Mouse (Mus musculus) left cerebral cortex, postnatal 25 days (tissue): Measurements from ENCODE around the gene Cfap43. TPM values are rescaled to one million over a fixed set of nuclear protein-coding genes. Genes with fewer than 3 reads are reported as not detected.

Source experiments
- DNase-seq, 2 experiments: peaks; one replicate each; pipeline ENCODE4 v3.0.0; 2022; ENCODE audit warnings: low spot score in 2 of 2, mixed read lengths in 1 of 2
- intact Hi-C: fragments of 180-260 bp; cut with DNase I; formaldehyde crosslinking; loops from one replicate; pipeline ENCODE4 v1.15.1; 2025
- total RNA-seq, 2 experiments: library from RNA; stranded (reverse); gene quantifications; 2 replicates each; pipeline ENCODE4 v1.2.3; 2021

Cfap43 gene
- total RNA-seq, 2 experiments from 2014 or later, result 0.16 to 0.64 TPM

GRCm38 (mm10) chr19:47918455-47919101 lies 509 bp downstream of the Cfap43 start:
- intact Hi-C loops, result no loop called here
- DNase-seq, result no peak

GRCm38 (mm10) chr19:47918016-47918415 lies 1.1 kb downstream of the Cfap43 start:
- intact Hi-C loops, result no loop called here
- DNase-seq, result no peak

DNA sequence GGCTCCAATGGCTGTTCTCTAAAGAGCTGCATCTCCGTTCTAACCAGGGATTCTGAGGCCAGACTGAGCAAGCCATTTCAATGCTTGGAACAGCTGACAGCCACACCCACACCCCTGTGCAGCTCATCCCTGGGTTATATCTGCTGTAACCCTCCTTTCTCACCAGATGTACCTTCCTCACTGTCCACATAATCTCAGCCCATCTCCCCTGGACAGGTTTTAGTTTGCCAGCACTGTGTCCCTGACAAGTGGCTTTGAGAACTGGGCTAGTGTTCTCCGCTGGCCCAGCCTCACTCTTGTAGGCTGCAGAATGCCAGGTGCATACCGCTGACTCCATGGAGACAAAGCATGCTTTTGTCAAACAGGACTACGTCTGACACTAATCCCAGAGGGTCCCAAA lies 1.7 kb downstream of the Cfap43 start:
- DNase-seq, result no peak
- intact Hi-C loops, result no loop called here

GRCm38 (mm10) chr19:47915251-47915650 lies 3.8 kb downstream of the Cfap43 start:
- intact Hi-C loops, result no loop called here
- DNase-seq, result no peak

- intact Hi-C loops, result no loop called here
- DNase-seq, result no peak
Measured at GRCm38 (mm10) chr19:47914191-47914590, 4.9 kb downstream of the Cfap43 start.

DNA sequence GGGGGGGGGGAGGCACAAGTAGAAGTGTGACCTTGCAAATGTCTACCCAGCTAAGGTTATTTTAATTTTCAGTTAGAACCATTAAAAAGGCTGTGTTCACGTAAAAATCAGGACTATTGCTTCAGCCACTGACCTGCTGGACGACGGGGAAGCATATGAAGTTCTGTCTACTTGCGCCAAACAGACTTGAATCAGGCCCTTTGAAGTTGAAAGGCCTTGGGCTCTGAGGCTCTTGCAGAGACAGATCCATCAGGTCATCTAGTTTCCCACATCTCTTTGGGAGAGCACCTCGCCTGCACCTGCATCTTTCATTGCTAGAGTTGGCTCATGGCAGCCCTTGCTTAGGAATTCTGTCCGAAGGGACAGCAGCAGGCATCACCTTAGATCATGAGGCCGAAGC lies 5.7 kb downstream of the Cfap43 start:
- DNase-seq, result no peak

DNA sequence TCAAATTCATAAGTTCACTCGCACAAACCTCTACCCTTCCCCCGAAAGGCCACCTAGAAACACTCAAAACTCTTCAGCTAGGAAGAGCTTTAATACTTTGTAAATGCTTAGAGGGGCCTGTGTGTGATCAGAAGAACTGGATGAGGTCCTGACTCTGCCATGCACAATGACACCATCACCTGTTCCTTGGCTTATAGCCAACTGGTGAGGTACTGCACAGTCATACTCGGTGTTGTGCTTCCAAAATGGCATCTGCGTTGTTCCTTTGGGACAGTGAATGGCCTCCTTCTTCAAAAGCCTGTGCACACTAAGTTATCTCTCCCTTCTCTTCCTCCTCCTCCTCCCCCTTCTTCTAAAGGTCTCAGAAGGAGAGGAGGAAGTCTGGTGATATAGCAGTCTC lies 8.3 kb downstream of the Cfap43 start:
- DNase-seq, result no peak
- intact Hi-C loops, result no loop called here

More for the DNA sequence above, 5.7 kb downstream of the Cfap43 start:
- intact Hi-C loops, result no loop called here

GRCm38 (mm10) chr19:47910117-47910618 lies 8.9 kb downstream of the Cfap43 start:
- intact Hi-C loops, result no loop called here
- no peak for DNase-seq

DNA sequence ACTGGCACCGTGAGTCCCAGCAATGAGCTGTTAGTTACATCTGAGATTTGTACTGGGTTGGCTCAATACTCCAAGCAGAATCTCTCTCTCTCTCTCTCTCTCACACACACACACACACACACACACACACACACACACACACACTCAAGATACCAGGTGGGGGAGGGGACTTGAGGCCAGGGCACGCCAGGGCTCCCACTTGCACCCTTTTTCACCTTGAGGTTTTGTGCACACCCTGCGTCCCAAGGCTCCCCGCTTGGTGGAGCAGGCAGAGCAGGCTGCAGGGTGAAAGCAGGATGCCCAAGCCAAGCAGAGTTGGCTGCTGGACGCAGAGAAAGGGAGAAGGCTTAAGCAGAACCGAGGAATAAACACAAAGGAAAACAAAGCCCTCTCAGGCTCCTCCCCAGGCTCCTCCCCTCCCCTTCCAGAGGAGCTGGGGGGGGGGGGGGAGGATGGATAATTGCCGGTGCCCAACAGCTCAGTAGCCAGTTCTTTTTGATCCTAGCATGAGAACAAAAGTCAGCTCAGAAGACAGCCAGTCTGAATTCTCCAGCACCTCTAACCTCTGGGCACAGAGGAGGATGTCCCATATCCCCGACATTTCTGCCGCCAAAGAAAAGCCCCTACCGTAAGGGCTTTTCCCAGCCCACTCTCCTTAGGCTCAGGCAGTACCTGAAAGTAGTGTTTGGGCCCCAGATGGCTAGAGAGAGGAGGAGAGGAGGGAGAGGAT lies 9.5 kb downstream of the Cfap43 start:
- intact Hi-C loops, result no loop called here
- no peak for DNase-seq

GRCm38 (mm10) chr19:47908961-47909371 lies 10.1 kb downstream of the Cfap43 start:
- no peak for DNase-seq
- intact Hi-C loops, result no loop called here

GRCm38 (mm10) chr19:47907596-47907995 lies 11.5 kb downstream of the Cfap43 start:
- intact Hi-C loops, result no loop called here
- no peak for DNase-seq

- intact Hi-C loops, result no loop called here
Measured at GRCm38 (mm10) chr19:47905603-47906002, 13.5 kb downstream of the Cfap43 start.

DNA sequence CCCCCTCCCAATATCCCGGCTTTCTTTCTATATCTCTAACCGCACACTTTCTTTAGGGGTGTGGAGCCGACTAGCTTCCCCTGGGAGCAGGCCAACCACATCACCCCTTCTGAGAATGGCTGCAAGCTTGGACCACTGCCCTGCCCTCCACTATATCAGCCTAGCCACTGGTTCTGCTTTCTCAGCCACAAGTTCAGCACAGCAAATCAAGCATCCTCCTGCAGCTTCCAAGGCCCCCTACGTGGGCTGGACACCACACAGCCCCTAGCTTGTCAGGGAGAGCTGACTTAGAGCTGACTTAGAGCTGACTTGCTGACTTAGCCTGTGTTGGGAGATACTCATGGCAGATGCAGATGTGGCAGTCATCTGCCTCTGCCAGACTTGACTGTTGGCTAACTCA lies 14.0 kb downstream of the Cfap43 start:
- DNase-seq, result no peak
- intact Hi-C loops, result no loop called here

More at GRCm38 (mm10) chr19:47905603-47906002, 13.5 kb downstream of the Cfap43 start:
- DNase-seq, result no peak

DNA sequence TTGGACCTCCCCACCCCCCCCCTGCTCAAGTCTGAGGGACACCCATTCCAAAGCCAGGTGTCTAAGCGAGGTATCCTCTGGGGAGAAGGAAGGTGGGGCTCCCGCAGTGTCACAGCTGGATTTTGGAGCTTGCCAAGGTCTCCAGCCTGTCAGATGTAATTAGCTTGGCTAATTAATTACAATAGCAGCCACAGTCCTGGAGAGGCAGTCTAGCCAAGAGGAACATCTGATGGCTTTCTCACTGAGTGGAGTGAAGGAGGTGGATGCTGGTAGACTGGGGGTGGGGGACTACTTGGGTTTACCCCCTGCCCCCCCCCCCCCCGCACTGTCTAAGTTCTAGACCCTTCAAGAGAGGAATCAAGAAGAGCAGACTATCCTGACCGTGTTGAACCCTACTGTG lies 15.4 kb downstream of the Cfap43 start:
- intact Hi-C loops, result no loop called here
- DNase-seq, result no peak

DNA sequence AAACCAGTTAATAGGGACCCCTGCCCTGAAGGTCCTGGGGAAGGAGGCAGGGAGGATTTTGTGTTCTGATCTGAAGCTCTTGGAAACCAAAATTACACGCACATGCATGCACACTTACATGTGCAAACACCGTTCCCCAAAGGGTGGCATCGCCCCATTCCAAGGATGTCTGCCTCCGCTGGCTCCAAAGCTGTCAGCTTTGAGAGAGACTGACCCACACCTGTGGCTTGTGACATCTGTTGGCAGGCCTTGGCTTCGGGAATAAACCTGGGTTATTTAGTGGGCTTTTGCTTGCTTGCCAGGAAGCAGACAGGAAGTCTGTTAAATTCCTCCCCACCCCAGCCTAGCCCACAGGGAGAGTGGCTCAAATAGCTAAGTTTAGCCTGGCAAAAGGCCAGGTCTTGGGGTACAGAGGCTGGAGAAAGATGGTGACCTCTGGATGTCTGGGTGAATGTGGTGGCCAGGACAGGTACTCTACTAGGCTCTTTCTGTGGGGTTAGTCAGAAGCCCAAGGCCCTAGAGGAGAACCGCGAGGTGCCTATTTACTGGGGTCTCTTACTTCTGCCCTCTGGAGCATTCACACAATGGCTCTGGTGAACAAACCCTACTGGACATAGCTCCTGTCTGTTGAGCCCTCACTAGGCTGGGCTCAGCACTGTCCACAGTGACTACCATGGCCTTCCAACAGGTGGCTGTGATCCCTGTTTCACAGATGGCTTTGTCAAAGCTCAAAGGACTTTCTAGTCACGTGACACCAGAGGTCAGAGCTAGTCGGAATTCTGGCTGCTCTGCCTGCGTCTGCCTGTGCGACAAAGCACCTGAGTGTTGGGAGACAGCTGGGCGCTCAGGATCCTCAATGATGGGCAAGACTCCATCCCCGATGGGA lies 16.5 kb downstream of the Cfap43 start:
- no peak for DNase-seq
- intact Hi-C loops, result no loop called here

DNA sequence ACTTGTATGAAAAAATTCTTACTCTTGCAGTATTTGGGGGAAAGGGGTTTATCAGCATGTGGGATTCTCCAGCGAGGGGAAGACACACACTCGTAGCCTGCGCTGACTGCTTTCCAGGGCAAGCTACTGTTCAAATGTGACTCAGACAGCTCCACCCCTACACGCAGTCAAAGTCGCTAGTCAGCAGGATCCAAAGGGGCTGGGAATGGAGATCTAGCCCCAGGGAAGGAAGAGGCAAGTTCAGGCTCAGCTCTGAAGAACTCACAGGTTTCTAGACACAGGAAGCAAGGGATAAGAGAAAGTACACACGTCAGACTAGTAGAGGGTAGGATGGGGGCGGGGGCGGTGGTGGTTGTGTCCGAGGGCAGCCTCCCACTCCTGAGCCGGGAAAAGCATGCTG lies 18.5 kb downstream of the Cfap43 start:
- intact Hi-C loops, result no loop called here
- DNase-seq, result no peak

DNA sequence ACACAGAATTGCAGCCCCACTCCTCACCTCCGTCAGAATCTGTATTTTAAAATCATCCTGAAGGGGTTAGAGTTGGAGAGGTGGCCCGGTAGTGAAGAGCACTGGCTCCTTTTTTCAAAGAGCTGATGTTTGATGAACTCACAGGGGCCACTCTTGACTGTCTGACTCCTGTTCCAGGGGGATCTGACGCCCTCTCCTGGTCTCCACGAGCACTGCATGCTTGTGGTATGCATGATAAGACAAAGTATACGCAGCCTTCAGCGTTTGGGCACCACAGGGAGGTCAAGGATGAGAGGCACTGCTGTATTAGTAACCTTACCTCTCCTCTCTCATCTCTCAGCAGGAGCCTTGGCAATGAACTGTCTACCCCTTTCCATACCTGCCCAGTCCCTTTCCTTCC lies 19.1 kb downstream of the Cfap43 start:
- intact Hi-C loops, result no loop called here
- DNase-seq, result no peak

- no peak for DNase-seq
- intact Hi-C loops, result loop anchor here (10.0 kb wide), 1 partner anchor 286 kb away; no protein-coding TSS in a partner anchor
Measured at GRCm38 (mm10) chr19:47898472-47899079, 20.5 kb downstream of the Cfap43 start.

DNA sequence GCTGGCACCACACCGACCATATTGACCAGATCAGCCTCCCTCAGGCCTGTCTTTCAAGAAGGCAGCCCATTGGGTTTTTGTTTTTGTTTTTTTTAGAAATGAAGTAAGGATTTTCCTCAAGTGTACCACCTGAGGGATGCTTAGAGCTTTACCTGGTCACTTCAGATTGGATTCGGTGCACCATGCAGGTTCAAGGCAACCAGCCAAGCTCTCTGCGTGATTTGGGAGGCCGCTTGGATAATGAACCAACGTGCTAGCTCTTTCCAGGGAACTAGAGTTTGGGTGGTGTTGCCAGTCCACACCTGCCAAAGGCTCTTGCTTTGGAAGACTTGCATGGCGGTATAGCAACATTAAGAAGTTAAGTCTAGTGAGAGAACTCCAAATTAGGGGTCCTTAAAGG lies 26.0 kb downstream of the Cfap43 start:
- intact Hi-C loops, result loop anchor here (10.0 kb wide), 1 partner anchor 292 kb away; no protein-coding TSS in a partner anchor
- DNase-seq, result no peak
